Mouse (Mus musculus): ENCODE results near the gene 1700013F07Rik.

DNA sequence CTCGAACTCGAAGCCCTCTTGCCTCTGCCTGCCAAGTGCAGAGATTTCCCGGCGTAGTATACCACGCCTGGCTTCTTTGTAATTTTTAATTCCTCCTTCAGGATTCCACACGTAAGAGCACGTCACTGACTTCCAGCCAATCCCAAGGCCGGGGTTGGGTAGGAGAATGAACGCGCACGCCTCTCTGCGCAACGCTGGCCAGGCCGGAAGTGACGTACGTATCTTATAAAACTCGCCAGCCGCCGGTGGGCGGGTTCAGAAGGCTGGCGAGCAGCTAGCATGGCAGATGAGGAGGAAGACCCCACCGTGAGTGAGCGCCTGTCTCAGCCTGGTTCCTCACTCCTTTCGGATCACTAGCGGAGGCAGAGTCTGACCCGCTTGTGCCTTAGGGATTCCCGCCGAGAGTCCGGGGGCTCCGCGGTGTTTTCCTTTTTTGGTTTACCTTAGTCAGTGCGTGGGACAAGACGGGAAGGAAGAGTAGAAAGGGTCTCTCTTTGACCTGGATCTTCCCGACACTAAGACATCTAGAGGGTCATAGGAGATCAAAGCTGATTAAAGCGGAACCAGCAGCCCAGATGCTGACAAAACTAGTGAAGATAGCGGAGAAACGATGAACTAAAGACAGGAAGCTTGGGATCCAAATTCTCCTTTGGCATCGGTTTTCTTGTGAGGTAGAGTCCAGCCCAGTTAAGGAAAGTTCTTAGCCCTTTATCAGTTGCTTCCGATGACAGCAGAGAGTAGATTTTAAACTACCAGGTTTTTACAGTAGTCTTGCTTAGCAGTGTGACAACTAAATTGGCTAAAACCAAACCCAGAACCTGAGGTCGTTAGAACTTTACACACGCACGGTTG is 37.7 kb downstream of the 1700013F07Rik start, which contains the start of gene Taf13:
- TF ChIP-seq POLR2A (IDR thresholded peaks at IDR 0.05; ENCODE audit: borderline replicate concordance, low read depth, low read length) (peak; percentile 99), CTCF (IDR thresholded peaks at IDR 0.05; ENCODE audit: low read depth, low read length) (no peak)
